Mouse (Mus musculus) neural tube, embryonic 11.5 days (tissue): ENCODE measurements at regions not wholly inside any gene's neighbourhood (a gene's known extent, or its start where the extent isn't known, plus 50 kb on each side); places are given as distances from the start of the nearest gene placed in this dataset.
A peak's percentile ranks its signal among the peaks of the same experiment; 100 is the strongest.
"Not testable (repeated sequence)": the region's sequence is repeated elsewhere in the genome, so short reads cannot be mapped to it uniquely, and the experiment has no call there.

ENCODE experiments used
- ATAC-seq: fragments of 200-750 bp; cut with Nextera tagmentation; 2 replicates; pipeline ENCODE4 v1.8.0; 2017; ENCODE audit warnings: moderate number of reproducible peaks, mild to moderate bottlenecking, moderate TSS enrichment, moderate library complexity; ENCODE audit not compliant: insufficient read depth, low FRiP score, low TSS enrichment
- DNase-seq: peaks from one replicate; pipeline ENCODE4 v3.0.0-alpha.2; 2015; ENCODE audit warnings: low spot score
- H3K27ac ChIP-seq: fragments of 300-500 bp; sonication (generic); 2 replicates; pipeline ENCODE4 v1.5.1; 2014; ENCODE audit warnings: low read depth, mild to moderate bottlenecking, low read length
- H3K27me3 ChIP-seq: fragments of 300-500 bp; sonication (generic); 2 replicates; pipeline ENCODE4 v1.6.1; 2014; ENCODE audit warnings: mild to moderate bottlenecking, low read length, mixed read lengths; ENCODE audit not compliant: control insufficient read depth, insufficient read depth
- H3K36me3 ChIP-seq: fragments of 300-500 bp; sonication (generic); 2 replicates; pipeline ENCODE4 v1.6.1; 2014; ENCODE audit warnings: mild to moderate bottlenecking, low read length, moderate library complexity, mixed read lengths; ENCODE audit not compliant: control insufficient read depth, insufficient read depth
- H3K4me1 ChIP-seq: fragments of 300-500 bp; sonication (generic); 2 replicates; pipeline ENCODE4 v1.6.1; 2014; ENCODE audit warnings: low read length, mixed read lengths; ENCODE audit not compliant: control insufficient read depth, insufficient read depth
- H3K4me2 ChIP-seq: fragments of 300-500 bp; sonication (generic); 2 replicates; pipeline ENCODE4 v1.6.1; 2014; ENCODE audit warnings: low read depth, mild to moderate bottlenecking, moderate library complexity
- H3K4me3 ChIP-seq: fragments of 300-500 bp; sonication (generic); 2 replicates; pipeline ENCODE4 v1.5.1; 2014; ENCODE audit warnings: low read depth, low read length
- H3K9ac ChIP-seq: fragments of 300-500 bp; sonication (generic); 2 replicates; pipeline ENCODE4 v1.6.1; 2014; ENCODE audit warnings: mild to moderate bottlenecking, low read length
- H3K9me3 ChIP-seq: fragments of 300-500 bp; sonication (generic); 2 replicates; pipeline ENCODE4 v1.6.1; 2016; ENCODE audit warnings: low read length; ENCODE audit not compliant: control insufficient read depth
- WGBS: fragments of 180-500 bp; shearing (Covaris S2); extraction: QIAGEN DNeasy Blood & Tissue Kit; methylation state at CpG from one replicate; pipeline ENCODE4 v1.1.7; 2014; 5-methylcytosine and 5-hydroxymethylcytosine counted together

GRCm38 (mm10) chr14:53001289-53001688, 505.7 kb upstream of the Olfr1507 start:
- whole genome bisulfite sequencing: 78% methylated on average over 1 of the region's 1 CpGs
- not testable (repeated sequence) for H3K4me3 ChIP-seq, H3K27ac ChIP-seq, H3K36me3 ChIP-seq, DNase-seq, ATAC-seq, H3K4me2 ChIP-seq, H3K27me3 ChIP-seq, H3K9ac ChIP-seq, H3K4me1 ChIP-seq, H3K9me3 ChIP-seq

DNA sequence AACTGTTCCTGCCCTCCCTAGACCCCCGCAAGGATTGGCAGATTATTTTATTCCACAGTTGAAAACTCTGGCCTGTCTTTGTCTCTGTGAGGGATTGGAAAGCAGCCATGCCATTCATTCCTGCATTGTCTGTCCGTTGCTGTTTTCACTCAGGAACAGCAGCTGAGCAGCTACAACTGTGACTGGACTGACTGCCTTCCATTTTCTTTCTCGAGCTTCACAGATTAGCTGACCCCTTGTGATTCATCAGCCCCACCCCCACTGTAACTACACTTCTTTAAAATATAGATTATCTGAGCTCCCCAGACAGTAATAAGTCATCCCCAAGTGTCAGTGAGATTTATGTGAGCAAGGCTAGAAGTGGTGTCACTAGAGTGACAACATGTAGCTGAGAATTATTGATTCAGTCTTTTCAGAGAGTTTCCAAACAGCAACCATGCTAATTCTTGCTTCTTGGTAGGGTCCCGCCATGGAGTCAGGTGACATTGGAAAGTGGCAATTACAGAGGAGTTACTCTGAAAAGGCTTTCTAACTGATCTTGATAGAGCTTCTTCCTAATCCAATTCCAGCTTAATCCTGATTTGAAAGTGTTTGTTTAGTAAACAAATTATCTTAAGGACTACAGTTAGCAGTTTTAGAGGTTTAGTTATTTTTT, 496.7 kb upstream of the Olfr1507 start:
- not testable (repeated sequence) for H3K36me3 ChIP-seq, H3K27me3 ChIP-seq, H3K4me1 ChIP-seq, H3K27ac ChIP-seq, ATAC-seq, DNase-seq, H3K9me3 ChIP-seq, H3K4me3 ChIP-seq, H3K4me2 ChIP-seq, H3K9ac ChIP-seq
- WGBS: 92% methylated on average over 1 of the region's 4 CpGs

- not testable (repeated sequence) for H3K36me3 ChIP-seq, H3K9me3 ChIP-seq, H3K4me3 ChIP-seq, H3K4me2 ChIP-seq, H3K9ac ChIP-seq, DNase-seq, H3K4me1 ChIP-seq, H3K27ac ChIP-seq, H3K27me3 ChIP-seq, ATAC-seq
- WGBS: no CpG with 5 or more reads among the region's 3 CpGs
Measured at GRCm38 (mm10) chr14:52991328-52991665, 495.7 kb upstream of the Olfr1507 start.

- not testable (repeated sequence) for H3K4me3 ChIP-seq, DNase-seq, H3K9me3 ChIP-seq, H3K27ac ChIP-seq, H3K4me1 ChIP-seq, H3K4me2 ChIP-seq, H3K27me3 ChIP-seq, H3K9ac ChIP-seq, H3K36me3 ChIP-seq, ATAC-seq
- WGBS: no CpG with 5 or more reads among the region's 12 CpGs
Measured at GRCm38 (mm10) chr14:52990569-52991327, 495.2 kb upstream of the Olfr1507 start.

GRCm38 (mm10) chr14:52989940-52990339, 494.4 kb upstream of the Olfr1507 start:
- WGBS: 63% methylated on average over 1 of the region's 1 CpGs
- not testable (repeated sequence) for H3K4me1 ChIP-seq, H3K27ac ChIP-seq, ATAC-seq, H3K36me3 ChIP-seq, DNase-seq, H3K9ac ChIP-seq, H3K27me3 ChIP-seq, H3K4me2 ChIP-seq, H3K9me3 ChIP-seq, H3K4me3 ChIP-seq

DNA sequence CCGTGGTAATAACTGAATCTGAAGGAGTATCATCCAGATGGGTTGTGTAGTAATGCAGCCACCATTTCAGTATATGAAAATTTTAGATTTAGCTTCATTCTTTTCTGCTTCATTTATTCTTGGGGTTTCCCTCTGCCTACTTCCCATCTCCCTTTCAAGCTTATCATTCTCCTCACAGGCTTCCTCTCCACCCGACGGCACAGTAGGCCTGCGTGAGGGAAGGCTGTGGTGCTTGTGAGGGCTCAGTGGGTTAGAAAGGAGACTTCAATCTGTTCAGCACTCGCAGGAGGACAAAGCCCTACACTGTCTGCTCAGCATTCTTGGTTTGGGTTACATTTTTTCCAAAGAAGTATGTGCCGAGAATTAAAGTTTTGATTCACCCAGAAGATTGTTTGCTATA, 493.0 kb upstream of the Olfr1507 start:
- H3K27ac ChIP-seq, DNase-seq, ATAC-seq, H3K4me2 ChIP-seq, H3K36me3 ChIP-seq, H3K4me1 ChIP-seq, H3K27me3 ChIP-seq, H3K9ac ChIP-seq, H3K4me3 ChIP-seq, H3K9me3 ChIP-seq: not testable (repeated sequence)
- no CpG with 5 or more reads among the region's 6 CpGs for WGBS

GRCm38 (mm10) chr14:52972207-52973003, 476.9 kb upstream of the Olfr1507 start:
- not testable (repeated sequence) for H3K4me3 ChIP-seq, H3K27me3 ChIP-seq, H3K9ac ChIP-seq, H3K4me1 ChIP-seq, DNase-seq, H3K36me3 ChIP-seq, H3K4me2 ChIP-seq, H3K9me3 ChIP-seq, H3K27ac ChIP-seq
- whole genome bisulfite sequencing: no CpG with 5 or more reads among the region's 12 CpGs
- peak; percentile 65; the same call in 1 of the 2 replicates for ATAC-seq

- H3K27ac ChIP-seq, DNase-seq, ATAC-seq, H3K4me3 ChIP-seq, H3K9me3 ChIP-seq, H3K4me1 ChIP-seq, H3K36me3 ChIP-seq, H3K9ac ChIP-seq, H3K27me3 ChIP-seq, H3K4me2 ChIP-seq: not testable (repeated sequence)
- 91% methylated on average over 3 of the region's 4 CpGs for WGBS
Measured at GRCm38 (mm10) chr14:52962110-52962509, 466.6 kb upstream of the Olfr1507 start.
